Mouse (Mus musculus) limb, embryonic 13.5 days (tissue): Measurements from ENCODE around the gene Plekha5. TPM values are rescaled to one million over a fixed set of nuclear protein-coding genes. Genes with fewer than 3 reads are reported as not detected.

ENCODE experiments used
- ATAC-seq: fragments of 200-750 bp; cut with Nextera tagmentation; 2 replicates; pipeline ENCODE4 v1.8.0; 2017; ENCODE audit warnings: low read depth, moderate number of reproducible peaks, moderate TSS enrichment; ENCODE audit not compliant: low FRiP score
- H3K27ac ChIP-seq: fragments of 300-500 bp; sonication (generic); 2 replicates; pipeline ENCODE4 v1.5.1; 2015; ENCODE audit warnings: inconsistent platforms, mild to moderate bottlenecking, moderate library complexity
- H3K27me3 ChIP-seq: fragments of 300-500 bp; sonication (generic); 2 replicates; pipeline ENCODE4 v1.6.1; 2015; ENCODE audit warnings: mild to moderate bottlenecking, inconsistent platforms
- H3K36me3 ChIP-seq: fragments of 300-500 bp; sonication (generic); 2 replicates; pipeline ENCODE4 v1.6.1; 2015; ENCODE audit warnings: inconsistent platforms, mild to moderate bottlenecking, moderate library complexity
- H3K4me1 ChIP-seq: fragments of 300-500 bp; sonication (generic); 2 replicates; pipeline ENCODE4 v1.6.1; 2015; ENCODE audit warnings: inconsistent platforms
- H3K4me2 ChIP-seq: fragments of 300-500 bp; sonication (generic); replicated peaks from 2 replicates; pipeline ENCODE4 v1.6.1; 2015; ENCODE audit warnings: inconsistent platforms, mild to moderate bottlenecking, moderate library complexity
- H3K4me3 ChIP-seq: fragments of 300-500 bp; sonication (generic); 2 replicates; pipeline ENCODE4 v1.5.1; 2015; ENCODE audit warnings: moderate library complexity, mild to moderate bottlenecking, inconsistent platforms
- H3K9ac ChIP-seq: fragments of 300-500 bp; sonication (generic); 2 replicates; pipeline ENCODE4 v1.6.1; 2015; ENCODE audit warnings: mild to moderate bottlenecking, inconsistent platforms
- H3K9me3 ChIP-seq: fragments of 300-500 bp; sonication (generic); 2 replicates; pipeline ENCODE4 v1.6.1; 2016; ENCODE audit warnings: inconsistent platforms
- WGBS: fragments of 180-500 bp; shearing (Covaris S2); methylation state at CpG from one replicate; pipeline ENCODE4 v1.1.7; 2015; 5-methylcytosine and 5-hydroxymethylcytosine counted together
- polyA plus RNA-seq: library from polyadenylated mRNA; unstranded; fragments of >200 nt; fragmentation: Nextera tagmentation; extraction: Ambion mirVana; gene quantifications from 2 replicates; pipeline ENCODE4 v1.2.1, GENCODE M21; 2015

Plekha5 gene
- polyA plus RNA-seq, 1 experiment from 2014 or later = 46.7 TPM

DNA sequence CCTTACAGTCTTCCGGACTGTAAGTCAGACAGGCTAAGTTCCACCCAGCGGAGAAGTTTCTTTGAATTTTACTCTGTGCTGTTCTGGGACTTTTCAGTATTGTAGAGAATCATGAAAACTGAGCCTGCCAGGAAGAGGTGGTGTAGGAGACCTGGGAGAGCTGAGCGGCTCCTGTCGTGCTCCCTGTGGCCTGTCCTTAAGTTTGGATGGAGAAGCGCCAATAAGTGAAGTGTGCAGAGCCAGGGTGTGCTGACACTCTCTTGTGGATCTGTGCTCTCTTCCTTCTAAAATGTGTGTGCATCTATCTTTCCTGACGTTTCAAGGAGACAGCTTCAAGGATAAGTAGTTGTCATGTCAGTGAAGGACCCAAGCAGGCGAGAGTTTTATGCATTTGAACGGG lies 5.4 kb downstream of the Plekha5 start:
- Histone ChIP-seq H3K4me1 (peaks cover 15% of the 10 kb centered on the region), H3K9me3 (no peaks in the 10 kb centered on the region), H3K36me3 (peaks cover 59% of the 10 kb centered on the region), H3K27me3 (no peaks in the 10 kb centered on the region), H3K4me3 (no peak overlapping the region), H3K4me2 (no peak overlapping the region), H3K9ac (no peak overlapping the region), H3K27ac (no peak overlapping the region)
- 87% methylated on average over 8 of the region's 8 CpGs for WGBS
- no peak for ATAC-seq

GRCm38 (mm10) chr6:140432363-140432762 lies 8.5 kb downstream of the Plekha5 start:
- ATAC-seq = no peak
- no peak overlapping the region for H3K27ac ChIP-seq
- peaks cover 61% of the 10 kb centered on the region for H3K36me3 ChIP-seq
- no peaks in the 10 kb centered on the region for H3K9me3 ChIP-seq
- WGBS = 96% methylated on average over 9 of the region's 9 CpGs
- no peaks in the 10 kb centered on the region for H3K27me3 ChIP-seq
- no peak overlapping the region for H3K9ac ChIP-seq
- H3K4me2 ChIP-seq = no peak overlapping the region
- H3K4me3 ChIP-seq = no peak overlapping the region
- H3K4me1 ChIP-seq = no peaks in the 10 kb centered on the region

DNA sequence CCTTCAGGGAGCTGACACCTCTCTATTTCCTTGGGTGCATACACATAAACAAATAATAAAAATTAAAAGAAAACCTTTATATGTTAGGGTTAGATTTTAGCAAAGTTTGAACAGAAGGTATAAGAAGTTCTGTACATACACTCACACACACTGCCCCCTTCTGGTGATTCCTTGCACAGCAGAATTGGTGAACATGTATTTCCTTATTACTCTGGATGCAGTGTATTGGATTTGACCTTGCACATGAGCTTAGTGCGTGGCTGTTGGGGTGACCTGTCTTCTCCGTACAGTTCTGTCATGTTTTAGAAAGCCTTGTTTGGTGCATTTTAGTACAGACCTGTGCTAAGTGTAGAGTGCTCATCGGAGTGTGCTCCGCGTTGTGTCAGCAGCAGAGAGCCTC lies 19.5 kb downstream of the Plekha5 start:
- H3K36me3 ChIP-seq = peaks cover 3% of the 10 kb centered on the region
- no peak overlapping the region for H3K4me3 ChIP-seq
- no peak for ATAC-seq
- H3K4me2 ChIP-seq = no peak overlapping the region
- 88% methylated on average over 5 of the region's 5 CpGs for WGBS
- no peaks in the 10 kb centered on the region for H3K9me3 ChIP-seq
- peaks cover 22% of the 10 kb centered on the region for H3K4me1 ChIP-seq
- no peak overlapping the region for H3K9ac ChIP-seq
- H3K27ac ChIP-seq = no peak overlapping the region
- H3K27me3 ChIP-seq = no peaks in the 10 kb centered on the region

GRCm38 (mm10) chr6:140444147-140444546 lies 20.3 kb downstream of the Plekha5 start:
- Histone ChIP-seq H3K27me3 (no peaks in the 10 kb centered on the region), H3K36me3 (peaks cover 3% of the 10 kb centered on the region), H3K4me1 (peaks cover 22% of the 10 kb centered on the region), H3K9ac (no peak overlapping the region), H3K4me2 (no peak overlapping the region), H3K9me3 (no peaks in the 10 kb centered on the region), H3K27ac (no peak overlapping the region), H3K4me3 (no peak overlapping the region)
- no peak for ATAC-seq
- 66% methylated on average over 7 of the region's 7 CpGs for WGBS

- Histone ChIP-seq H3K27ac (no peak overlapping the region), H3K4me3 (no peak overlapping the region), H3K36me3 (peaks cover 3% of the 10 kb centered on the region), H3K27me3 (no peaks in the 10 kb centered on the region), H3K4me1 (peaks cover 20% of the 10 kb centered on the region), H3K4me2 (no peak overlapping the region), H3K9me3 (no peaks in the 10 kb centered on the region), H3K9ac (no peak overlapping the region)
- WGBS = 32% methylated on average over 10 of the region's 10 CpGs
- no peak for ATAC-seq
Observed at GRCm38 (mm10) chr6:140444855-140445465, 21.1 kb downstream of the Plekha5 start.

DNA sequence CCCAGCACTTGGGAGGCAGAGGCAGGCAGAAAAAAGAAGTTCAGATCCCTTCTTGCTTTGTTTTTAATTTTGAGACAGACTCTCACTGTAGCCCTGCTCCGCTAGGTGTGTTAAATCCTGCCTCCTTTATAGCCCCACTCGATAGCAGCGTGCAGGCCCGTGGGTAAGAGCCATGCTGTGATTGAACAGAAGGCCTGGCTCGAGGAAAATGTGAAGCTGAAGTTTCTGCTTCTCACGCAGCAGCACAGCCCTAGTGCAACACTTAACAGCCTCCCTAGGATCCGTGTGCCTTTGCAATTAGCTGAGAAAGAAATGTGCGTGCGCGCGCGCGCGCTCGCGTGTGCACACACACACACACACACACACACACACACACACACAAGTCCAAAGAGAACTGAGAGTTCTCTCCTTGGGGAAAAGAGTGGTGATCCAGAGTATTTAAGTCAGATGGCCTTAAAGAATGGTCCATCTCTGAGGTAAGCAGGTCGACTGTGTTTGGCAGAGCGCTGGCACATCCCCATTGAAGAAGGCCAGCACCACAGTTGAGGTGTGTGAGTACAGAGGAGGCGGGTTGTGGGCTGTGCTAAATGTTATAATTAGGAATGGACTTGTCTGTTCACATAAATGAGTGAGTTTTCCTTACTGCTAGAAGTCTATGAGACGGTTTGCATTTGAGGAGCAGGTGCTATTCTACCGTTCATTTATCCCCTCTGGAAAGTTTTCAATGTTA lies 24.3 kb downstream of the Plekha5 start:
- no peaks in the 10 kb centered on the region for H3K9me3 ChIP-seq
- H3K36me3 ChIP-seq = peaks cover 14% of the 10 kb centered on the region
- no peak overlapping the region for H3K4me3 ChIP-seq
- no peak overlapping the region for H3K4me2 ChIP-seq
- no peaks in the 10 kb centered on the region for H3K27me3 ChIP-seq
- no peak overlapping the region for H3K9ac ChIP-seq
- H3K27ac ChIP-seq = no peak overlapping the region
- ATAC-seq = no peak
- peaks cover 14% of the 10 kb centered on the region for H3K4me1 ChIP-seq
- 88% methylated on average over 21 of the region's 21 CpGs for WGBS

DNA sequence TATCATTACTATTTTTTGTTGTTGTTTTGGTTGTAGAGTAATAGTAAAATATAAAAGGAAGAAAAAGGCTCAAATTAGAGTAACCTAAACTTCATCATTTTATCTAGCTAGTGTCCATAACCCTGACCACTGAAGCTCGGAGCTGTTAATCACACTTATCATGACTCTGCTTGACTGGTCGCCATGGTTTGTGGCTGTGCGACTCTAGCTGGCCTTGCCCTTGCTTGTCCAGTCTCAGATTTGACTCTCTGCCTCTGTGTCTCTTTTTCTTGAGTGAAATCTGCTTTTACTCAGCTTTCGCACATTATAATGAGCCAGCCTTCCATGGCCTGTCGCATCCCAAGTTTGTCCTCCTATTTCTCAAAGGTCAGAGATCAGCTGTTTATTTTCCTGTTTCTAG lies 26.8 kb downstream of the Plekha5 start:
- ATAC-seq = no peak
- Histone ChIP-seq H3K9me3 (no peaks in the 10 kb centered on the region), H3K4me3 (no peak overlapping the region), H3K9ac (no peak overlapping the region), H3K4me2 (no peak overlapping the region), H3K4me1 (peaks cover 4% of the 10 kb centered on the region; the same call in 1 of the 2 replicates), H3K27ac (no peak overlapping the region), H3K27me3 (no peaks in the 10 kb centered on the region), H3K36me3 (peaks cover 15% of the 10 kb centered on the region)
- 91% methylated on average over 5 of the region's 5 CpGs for WGBS

DNA sequence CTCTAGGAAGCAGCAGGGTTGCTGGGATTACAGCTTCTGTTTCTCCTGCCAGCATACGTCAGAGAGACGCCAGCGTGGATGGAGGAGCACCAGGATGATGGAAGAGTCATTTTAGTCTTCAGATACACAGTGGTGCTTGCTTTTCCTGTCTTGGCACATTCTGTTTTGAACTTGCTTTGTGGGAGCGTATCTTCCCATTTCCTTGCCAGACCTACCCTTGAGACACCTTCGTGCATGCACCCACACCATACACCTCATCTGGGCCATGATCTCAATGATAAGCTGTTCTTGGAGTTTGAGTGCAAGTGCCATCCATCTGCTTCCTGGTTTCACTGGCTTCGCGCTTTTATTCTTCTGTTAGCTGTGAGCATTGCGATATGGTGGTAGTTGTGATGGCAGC lies 28.9 kb downstream of the Plekha5 start:
- WGBS = 94% methylated on average over 8 of the region's 8 CpGs
- no peaks in the 10 kb centered on the region for H3K9me3 ChIP-seq
- H3K4me2 ChIP-seq = no peak overlapping the region
- peaks cover 12% of the 10 kb centered on the region for H3K36me3 ChIP-seq
- H3K9ac ChIP-seq = no peak overlapping the region
- H3K4me1 ChIP-seq = peaks cover 12% of the 10 kb centered on the region
- no peaks in the 10 kb centered on the region for H3K27me3 ChIP-seq
- H3K4me3 ChIP-seq = no peak overlapping the region
- no peak for ATAC-seq
- H3K27ac ChIP-seq = no peak overlapping the region

DNA sequence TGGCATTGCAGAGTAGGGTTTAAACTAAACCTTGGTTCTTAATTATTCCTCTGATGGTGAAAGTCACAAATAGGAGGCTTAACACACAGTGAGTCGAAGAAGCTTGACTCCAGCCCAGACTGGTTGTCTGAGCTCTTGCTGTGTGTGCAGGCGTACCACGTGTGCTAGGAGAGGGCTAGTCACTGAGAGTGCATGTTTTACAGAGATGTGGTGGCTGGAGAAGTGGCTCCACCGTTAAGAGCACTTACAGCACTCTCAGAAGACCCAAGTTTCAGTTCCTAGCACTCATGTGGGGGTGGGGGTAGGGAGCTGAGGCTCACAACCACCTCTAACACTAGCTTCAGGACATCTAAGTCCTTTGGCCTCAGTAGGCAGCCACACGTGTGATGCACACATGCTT lies 29.6 kb downstream of the Plekha5 start:
- peaks cover 12% of the 10 kb centered on the region for H3K36me3 ChIP-seq
- H3K9me3 ChIP-seq = no peaks in the 10 kb centered on the region
- H3K9ac ChIP-seq = no peak overlapping the region
- 85% methylated on average over 5 of the region's 5 CpGs for WGBS
- H3K4me2 ChIP-seq = no peak overlapping the region
- H3K27me3 ChIP-seq = no peaks in the 10 kb centered on the region
- no peak for ATAC-seq
- no peak overlapping the region for H3K27ac ChIP-seq
- peaks cover 12% of the 10 kb centered on the region for H3K4me1 ChIP-seq
- H3K4me3 ChIP-seq = no peak overlapping the region

DNA sequence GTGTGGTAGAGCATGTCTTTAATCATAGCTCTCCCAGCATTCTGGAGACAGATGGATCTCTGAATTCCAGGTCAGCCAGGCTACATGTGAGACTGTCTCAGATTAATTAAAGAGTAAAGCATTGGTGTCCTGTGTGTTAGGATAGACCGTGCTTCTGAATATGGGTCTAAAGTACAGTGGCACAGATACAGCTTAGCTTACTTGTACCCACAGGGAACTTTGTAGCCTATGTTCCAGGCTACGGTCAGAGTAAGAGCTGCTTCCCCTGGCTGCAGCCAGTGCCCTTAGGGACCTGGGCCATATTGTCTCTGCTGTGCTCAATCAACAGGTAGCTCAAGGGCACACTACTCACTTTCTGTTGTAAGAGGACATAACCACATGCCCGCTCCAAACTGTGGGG lies 30.5 kb downstream of the Plekha5 start:
- no peaks in the 10 kb centered on the region for H3K9me3 ChIP-seq
- 89% methylated on average over 3 of the region's 3 CpGs for WGBS
- H3K4me2 ChIP-seq = no peak overlapping the region
- H3K36me3 ChIP-seq = peaks cover 12% of the 10 kb centered on the region
- H3K9ac ChIP-seq = no peak overlapping the region
- H3K27ac ChIP-seq = no peak overlapping the region
- H3K4me1 ChIP-seq = peaks cover 12% of the 10 kb centered on the region
- H3K27me3 ChIP-seq = no peaks in the 10 kb centered on the region
- H3K4me3 ChIP-seq = no peak overlapping the region
- no peak for ATAC-seq

DNA sequence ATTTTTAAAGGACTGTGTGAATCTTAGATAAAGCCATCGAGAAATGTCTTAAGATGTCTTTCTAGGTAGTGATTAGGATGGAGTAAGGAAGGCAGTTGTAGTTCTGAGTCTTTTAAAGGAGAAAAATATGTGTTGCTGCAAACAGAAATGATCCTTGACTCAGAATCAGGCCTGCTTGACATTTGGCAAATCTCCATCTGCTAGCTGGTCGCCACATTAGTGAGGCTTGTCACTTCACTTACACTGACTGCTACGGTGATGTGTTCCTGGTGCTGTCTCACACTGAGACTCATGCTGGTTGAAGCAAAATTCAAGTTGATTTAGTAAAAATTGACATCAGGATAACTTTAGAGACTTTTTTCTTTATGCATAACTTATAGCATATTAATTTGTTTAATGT lies 32.0 kb downstream of the Plekha5 start:
- Histone ChIP-seq H3K9ac (no peak overlapping the region), H3K4me3 (no peak overlapping the region), H3K4me2 (no peak overlapping the region), H3K27ac (no peak overlapping the region), H3K36me3 (peaks cover 9% of the 10 kb centered on the region), H3K27me3 (no peaks in the 10 kb centered on the region), H3K4me1 (peaks cover 12% of the 10 kb centered on the region), H3K9me3 (no peaks in the 10 kb centered on the region)
- no peak for ATAC-seq
- WGBS = 70% methylated on average over 3 of the region's 3 CpGs

DNA sequence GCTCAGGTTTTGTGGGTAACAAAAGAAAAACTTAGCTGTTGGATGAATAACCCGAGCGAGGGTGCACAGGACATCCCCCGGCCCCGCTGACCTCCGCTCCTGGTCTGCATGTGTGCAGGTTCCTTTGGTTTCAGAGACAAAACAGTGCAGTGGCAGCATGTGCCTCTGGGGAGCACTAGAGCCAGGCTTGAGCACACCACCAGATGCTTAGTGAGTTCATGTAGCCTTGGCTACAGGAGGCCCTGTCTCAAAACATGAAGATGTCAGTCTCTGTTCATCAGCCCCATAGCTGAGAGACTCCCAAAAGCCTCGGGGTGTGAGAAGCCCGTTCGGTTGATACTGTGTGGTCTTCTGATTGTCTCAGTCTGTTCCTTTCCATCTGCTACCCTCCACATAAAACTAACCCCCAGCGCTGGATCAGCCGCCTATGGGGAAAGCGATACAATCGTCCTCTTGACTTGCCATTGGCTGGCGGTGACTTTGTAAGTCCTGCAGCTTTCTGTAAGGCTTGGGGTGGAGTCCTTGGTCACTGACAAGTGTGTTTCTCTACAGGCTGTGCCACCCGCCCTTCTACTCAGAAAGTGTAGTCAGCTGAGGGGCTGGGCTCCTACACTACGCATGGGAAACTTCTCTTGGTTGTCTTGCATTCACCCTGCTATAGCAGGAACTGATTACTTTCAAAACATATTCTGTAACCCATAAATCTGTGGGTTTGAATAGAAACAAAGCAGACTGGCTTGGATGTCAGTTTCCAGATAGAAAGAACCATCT lies 32.7 kb downstream of the Plekha5 start:
- Histone ChIP-seq H3K4me3 (no peak overlapping the region), H3K36me3 (peaks cover 7% of the 10 kb centered on the region), H3K27me3 (no peaks in the 10 kb centered on the region), H3K27ac (no peak overlapping the region), H3K9me3 (no peaks in the 10 kb centered on the region), H3K4me1 (peaks cover 12% of the 10 kb centered on the region), H3K4me2 (no peak overlapping the region), H3K9ac (no peak overlapping the region)
- ATAC-seq = no peak
- 87% methylated on average over 15 of the region's 15 CpGs for WGBS
